Mouse (Mus musculus): ENCODE data around the gene Fastk.

Fastk gene

GRCm38 (mm10) chr5:24444746-24445427, at the start of gene Fastk:
TSS of gene Fastk (minus strand) at chr5:24445287.
- peak; percentile 88 for DNase-seq (ENCODE audit: low spot score)

- DNase-seq (ENCODE audit: low spot score), result peak; percentile 93
These were observed 47.6 kb upstream of the Fastk start for GRCm38 (mm10) chr5:24492546-24493285.

- DNase-seq (ENCODE audit: low spot score), result no peak
These were observed 45.4 kb upstream of the Fastk start for GRCm38 (mm10) chr5:24490413-24490920.

- no peak for DNase-seq (ENCODE audit: low spot score)
These were observed 41.7 kb upstream of the Fastk start for GRCm38 (mm10) chr5:24486738-24487137.

- peak; percentile 96 for DNase-seq (ENCODE audit: low spot score)
These were observed 41.0 kb upstream of the Fastk start for GRCm38 (mm10) chr5:24486097-24486496.

GRCm38 (mm10) chr5:24484963-24485362, 39.9 kb upstream of the Fastk start:
- DNase-seq (ENCODE audit: low spot score), result no peak

- DNase-seq (ENCODE audit: low spot score), result peak; percentile 81
These were observed 38.2 kb upstream of the Fastk start for GRCm38 (mm10) chr5:24483326-24483725.

GRCm38 (mm10) chr5:24482247-24483079, 37.4 kb upstream of the Fastk start:
- DNase-seq (ENCODE audit: low spot score), result no peak

- DNase-seq (ENCODE audit: low spot score), result peak; percentile 83
These were observed 36.6 kb upstream of the Fastk start for GRCm38 (mm10) chr5:24481647-24482046.

GRCm38 (mm10) chr5:24477909-24478308, 32.8 kb upstream of the Fastk start:
- no peak for DNase-seq (ENCODE audit: low spot score)

- peak; percentile 58 for DNase-seq (ENCODE audit: low spot score)
These were observed 30.6 kb upstream of the Fastk start for GRCm38 (mm10) chr5:24475476-24476241.

- no peak for DNase-seq (ENCODE audit: low spot score)
These were observed 29.7 kb upstream of the Fastk start for GRCm38 (mm10) chr5:24474723-24475261.

GRCm38 (mm10) chr5:24474025-24474722, 29.1 kb upstream of the Fastk start:
- no peak for DNase-seq (ENCODE audit: low spot score)

- DNase-seq (ENCODE audit: low spot score), result no peak
These were observed 28.0 kb upstream of the Fastk start for GRCm38 (mm10) chr5:24472884-24473619.

GRCm38 (mm10) chr5:24470600-24470999, 25.5 kb upstream of the Fastk start:
- peak; percentile 78 for DNase-seq (ENCODE audit: low spot score)

- DNase-seq (ENCODE audit: low spot score), result no peak
These were observed 21.7 kb upstream of the Fastk start for GRCm38 (mm10) chr5:24466762-24467161.

- DNase-seq (ENCODE audit: low spot score), result no peak
These were observed 10.5 kb upstream of the Fastk start for GRCm38 (mm10) chr5:24455613-24456012.

GRCm38 (mm10) chr5:24455076-24455475, 10.0 kb upstream of the Fastk start:
- no peak for DNase-seq (ENCODE audit: low spot score)

GRCm38 (mm10) chr5:24453985-24454303, 8.9 kb upstream of the Fastk start:
- DNase-seq (ENCODE audit: low spot score), result peak; percentile 52

Measured in adipocyte (in vitro differentiated cells).